Mouse (Mus musculus): ENCODE data around the gene D8Ertd738e. TPM values are rescaled to one million over a fixed set of nuclear protein-coding genes. Genes with fewer than 3 reads are reported as not detected.

Gene D8Ertd738e
- polyA plus RNA-seq, 1 experiment, result 193 TPM

DNA sequence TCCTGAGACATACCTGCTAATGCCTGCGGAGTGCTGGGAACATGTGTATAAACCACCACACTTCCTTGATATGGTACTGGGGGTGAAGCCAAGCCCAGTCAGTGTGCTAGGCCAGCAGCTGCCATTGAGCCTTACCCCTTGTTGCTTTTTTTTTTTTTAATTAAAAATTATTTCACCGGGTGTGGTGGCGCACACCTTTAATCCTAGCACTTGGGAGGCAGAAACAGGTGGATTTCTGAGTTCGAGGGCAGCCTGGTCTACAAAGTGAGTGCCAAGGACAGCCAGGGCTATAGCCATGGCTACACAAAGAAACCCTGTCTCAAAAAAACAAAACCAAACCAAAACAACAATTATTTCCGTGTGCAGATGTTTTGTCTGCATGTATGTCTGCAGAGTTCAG lies 44.4 kb downstream of the D8Ertd738e start:
- Histone ChIP-seq H3K36me3 (ENCODE audit: control insufficient read depth, insufficient read depth, low read length) (no peaks in the 10 kb centered on the region), H3K27me3 (ENCODE audit: control insufficient read depth, insufficient read depth, low read length) (no peaks in the 10 kb centered on the region), H3K27ac (ENCODE audit: control insufficient read depth, insufficient read depth, low read length) (no peak overlapping the region), H3K4me1 (replicated peaks; ENCODE audit: control insufficient read depth, insufficient read depth, low read length) (peaks cover 65% of the 10 kb centered on the region), H3K4me3 (ENCODE audit: control insufficient read depth, insufficient read depth, low read length) (no peak overlapping the region)
- TF ChIP-seq POLR2A (IDR thresholded peaks at IDR 0.05; ENCODE audit: control insufficient read depth, extremely low read depth, insufficient read depth, low read length, poor library complexity) (no peak), CTCF (IDR thresholded peaks at IDR 0.05; ENCODE audit: borderline replicate concordance, control insufficient read depth, extremely low read depth, insufficient read depth, low read length, poor library complexity) (no peak)
- 96% methylated on average over 5 of the region's 5 CpGs for WGBS
- no peak for DNase-seq

DNA sequence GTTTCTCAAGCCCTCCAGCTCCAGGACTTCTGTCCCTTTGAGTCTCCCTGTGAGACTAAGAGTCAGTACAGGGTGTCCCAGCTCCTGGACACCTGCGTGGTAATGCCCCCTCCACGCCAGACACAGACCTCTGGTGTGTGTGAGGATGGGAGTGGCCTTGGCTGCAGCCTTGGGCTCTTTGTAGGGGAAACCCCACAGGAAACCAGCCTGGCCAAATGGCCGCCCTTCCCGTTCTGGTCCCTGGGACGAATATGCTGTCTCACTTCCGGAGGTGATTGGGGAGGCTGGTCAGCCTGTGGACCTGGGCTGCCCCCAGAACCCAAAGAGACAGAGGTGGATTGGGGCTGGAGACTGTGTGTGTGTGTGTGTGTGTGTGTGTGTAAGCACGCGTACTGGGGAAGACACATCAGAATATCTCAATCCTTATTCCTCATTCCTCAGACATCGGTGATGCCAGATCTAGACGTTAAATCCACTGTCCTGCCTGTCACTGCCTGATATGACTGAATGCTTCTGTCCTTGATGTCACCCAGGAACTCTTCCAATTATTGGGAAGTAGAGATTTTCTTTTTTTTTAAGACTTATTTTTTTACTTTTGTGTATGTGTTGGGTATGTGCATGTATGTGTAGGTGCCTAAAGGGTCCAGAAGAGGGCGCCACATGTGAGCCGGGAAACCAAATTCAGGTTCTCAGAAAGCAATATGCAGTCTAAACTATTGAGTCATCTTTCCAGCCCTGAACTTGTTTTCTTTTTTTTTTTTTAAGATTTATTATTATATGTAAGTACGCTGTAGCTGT lies 45.3 kb downstream of the D8Ertd738e start:
- TF ChIP-seq CTCF (IDR thresholded peaks at IDR 0.05; ENCODE audit: borderline replicate concordance, control insufficient read depth, extremely low read depth, insufficient read depth, low read length, poor library complexity) (no peak), POLR2A (IDR thresholded peaks at IDR 0.05; ENCODE audit: control insufficient read depth, extremely low read depth, insufficient read depth, low read length, poor library complexity) (no peak)
- H3K27me3 ChIP-seq (ENCODE audit: control insufficient read depth, insufficient read depth, low read length), result no peaks in the 10 kb centered on the region
- peak overlapping the region; percentile 73 for H3K27ac ChIP-seq (ENCODE audit: control insufficient read depth, insufficient read depth, low read length)
- H3K4me1 ChIP-seq (replicated peaks; ENCODE audit: control insufficient read depth, insufficient read depth, low read length), result peaks cover 65% of the 10 kb centered on the region
- WGBS, result 34% methylated on average over 13 of the region's 13 CpGs
- peak; percentile 33 for DNase-seq
- no peaks in the 10 kb centered on the region for H3K36me3 ChIP-seq (ENCODE audit: control insufficient read depth, insufficient read depth, low read length)
- peak overlapping the region; percentile 46 for H3K4me3 ChIP-seq (ENCODE audit: control insufficient read depth, insufficient read depth, low read length)

DNA sequence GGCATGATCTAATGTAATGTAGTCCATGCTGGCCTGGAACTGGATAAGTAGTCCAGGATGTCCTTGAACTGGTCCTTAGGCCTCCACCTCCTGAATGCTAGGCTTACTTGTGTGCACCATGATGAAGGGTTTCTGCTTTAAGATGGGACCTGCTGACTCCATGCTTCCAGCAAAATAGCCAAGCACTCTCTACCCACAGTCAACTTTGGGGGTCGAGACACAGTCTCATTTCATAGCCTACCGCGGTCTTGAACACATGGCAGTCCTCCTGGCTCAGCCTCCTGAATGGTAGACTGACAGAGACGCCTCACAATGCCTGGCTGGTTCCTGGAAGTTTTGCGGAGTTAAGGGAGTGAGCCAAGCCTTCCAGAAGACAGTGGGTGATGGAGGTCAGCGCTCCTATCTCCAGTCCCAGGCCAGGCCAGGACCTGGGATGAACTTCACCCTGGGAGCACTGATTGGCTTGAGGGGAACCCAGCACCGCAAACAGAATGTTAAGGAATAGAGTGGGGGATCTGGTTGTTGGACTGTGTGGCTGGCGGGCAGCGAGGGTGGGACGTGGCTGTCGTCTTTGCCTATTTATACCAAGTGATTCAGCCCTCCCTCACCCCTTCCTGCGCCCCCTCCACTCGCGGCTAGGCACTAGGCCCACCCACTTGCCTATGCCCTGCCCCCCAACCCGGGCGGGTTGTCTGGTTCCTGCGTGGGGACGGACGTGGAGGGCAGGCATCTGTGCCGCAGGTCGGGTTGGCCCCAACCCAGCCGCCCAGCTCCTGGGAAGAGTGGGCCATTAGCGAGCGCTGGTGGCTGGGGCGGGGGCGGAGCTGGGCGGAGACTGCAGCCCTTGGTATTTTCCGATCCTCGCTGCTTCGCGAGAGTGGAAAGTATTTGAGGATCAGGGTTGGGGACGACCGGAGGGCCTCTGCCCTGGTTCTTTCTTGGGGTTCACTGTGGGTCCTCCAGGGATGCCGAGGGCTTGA lies 46.3 kb downstream of the D8Ertd738e start:
- 8% methylated on average over 34 of the region's 34 CpGs for whole genome bisulfite sequencing
- peaks cover 65% of the 10 kb centered on the region for H3K4me1 ChIP-seq (replicated peaks; ENCODE audit: control insufficient read depth, insufficient read depth, low read length)
- peak; percentile 85 for DNase-seq

DNA sequence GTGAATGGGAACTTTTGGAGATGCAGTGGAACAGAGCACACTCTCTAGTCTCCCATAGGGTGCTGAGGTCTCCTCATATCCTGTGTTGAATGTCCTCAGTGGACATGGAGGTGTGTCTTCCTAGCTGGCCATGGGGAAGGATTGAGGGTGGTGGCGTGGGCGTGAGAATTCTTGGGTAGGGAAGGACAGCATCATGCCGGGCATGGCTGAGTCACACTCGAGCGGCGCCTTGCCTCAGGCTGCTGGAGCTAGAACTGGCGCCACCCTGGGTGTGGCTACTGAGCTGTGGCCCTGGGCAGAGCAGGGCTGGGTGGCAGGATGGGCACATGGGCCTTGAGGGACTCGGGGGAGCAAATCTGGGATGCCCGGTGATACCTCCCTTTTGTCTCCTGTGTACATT lies 47.1 kb downstream of the D8Ertd738e start:
- Histone ChIP-seq H3K27ac (ENCODE audit: control insufficient read depth, insufficient read depth, low read length) (no peak overlapping the region), H3K27me3 (ENCODE audit: control insufficient read depth, insufficient read depth, low read length) (no peaks in the 10 kb centered on the region), H3K4me3 (ENCODE audit: control insufficient read depth, insufficient read depth, low read length) (0 out of 2 replicates have a peak overlapping the region, but pooled peaks have one; percentile 65), H3K36me3 (ENCODE audit: control insufficient read depth, insufficient read depth, low read length) (no peaks in the 10 kb centered on the region), H3K4me1 (replicated peaks; ENCODE audit: control insufficient read depth, insufficient read depth, low read length) (peaks cover 63% of the 10 kb centered on the region)
- 78% methylated on average over 9 of the region's 9 CpGs for WGBS
- no peak for TF ChIP-seq POLR2A (IDR thresholded peaks at IDR 0.05; ENCODE audit: control insufficient read depth, extremely low read depth, insufficient read depth, low read length, poor library complexity)
- 0 out of 2 replicates have a peak, but pooled peaks have one; percentile 17 for TF ChIP-seq CTCF (IDR thresholded peaks at IDR 0.05; ENCODE audit: borderline replicate concordance, control insufficient read depth, extremely low read depth, insufficient read depth, low read length, poor library complexity)
- no peak for DNase-seq

More for the DNA sequence above, 46.3 kb downstream of the D8Ertd738e start:
- H3K27ac ChIP-seq (ENCODE audit: control insufficient read depth, insufficient read depth, low read length), result peak overlapping the region; percentile 73
- H3K27me3 ChIP-seq (ENCODE audit: control insufficient read depth, insufficient read depth, low read length), result no peaks in the 10 kb centered on the region
- no peaks in the 10 kb centered on the region for H3K36me3 ChIP-seq (ENCODE audit: control insufficient read depth, insufficient read depth, low read length)
- TF ChIP-seq CTCF (IDR thresholded peaks at IDR 0.05; ENCODE audit: borderline replicate concordance, control insufficient read depth, extremely low read depth, insufficient read depth, low read length, poor library complexity), result no peak
- peak; percentile 56; the same call in 1 of the 2 replicates for TF ChIP-seq POLR2A (IDR thresholded peaks at IDR 0.05; ENCODE audit: control insufficient read depth, extremely low read depth, insufficient read depth, low read length, poor library complexity)
- peak overlapping the region; percentile 46 for H3K4me3 ChIP-seq (ENCODE audit: control insufficient read depth, insufficient read depth, low read length)

DNA sequence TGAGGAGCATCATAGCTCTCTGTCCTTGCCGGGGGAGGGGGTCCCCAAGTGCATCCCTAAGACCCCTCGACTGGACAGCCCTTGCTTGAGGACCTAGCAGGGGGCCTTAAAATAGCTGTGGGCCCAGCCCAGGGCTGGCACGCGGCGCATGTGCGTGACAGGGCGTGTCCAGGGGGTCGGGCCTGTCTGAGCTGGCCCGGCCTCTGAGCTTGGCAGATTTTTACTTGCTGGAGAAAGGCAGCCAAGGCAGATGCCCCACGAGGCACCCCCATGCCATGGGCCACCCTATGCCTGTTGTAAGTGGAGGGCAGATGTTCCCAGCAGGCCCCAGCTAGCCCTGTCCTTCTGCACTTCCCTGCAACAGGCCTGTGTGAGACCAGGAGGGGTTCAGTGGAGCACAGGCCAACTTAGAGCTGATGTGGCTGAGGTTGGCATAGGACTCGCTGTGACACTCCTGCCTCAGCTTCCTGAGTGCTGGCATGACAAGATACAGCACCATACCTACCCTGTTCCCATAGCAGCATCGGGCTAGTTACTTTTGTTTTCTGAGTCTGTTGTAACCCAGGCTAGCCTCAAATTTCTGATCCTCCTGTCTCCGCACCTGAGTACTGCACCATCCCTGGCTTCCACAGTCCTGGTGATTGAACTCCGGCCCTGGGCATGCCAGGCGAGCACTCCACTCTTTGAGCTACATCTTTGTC lies 47.8 kb downstream of the D8Ertd738e start:
- 27% methylated on average over 15 of the region's 15 CpGs for WGBS
- Histone ChIP-seq H3K27ac (ENCODE audit: control insufficient read depth, insufficient read depth, low read length) (peak overlapping the region; percentile 42), H3K27me3 (ENCODE audit: control insufficient read depth, insufficient read depth, low read length) (no peaks in the 10 kb centered on the region), H3K4me3 (ENCODE audit: control insufficient read depth, insufficient read depth, low read length) (peak overlapping the region; percentile 65), H3K36me3 (ENCODE audit: control insufficient read depth, insufficient read depth, low read length) (no peaks in the 10 kb centered on the region), H3K4me1 (replicated peaks; ENCODE audit: control insufficient read depth, insufficient read depth, low read length) (peaks cover 63% of the 10 kb centered on the region)
- no peak for DNase-seq
- TF ChIP-seq POLR2A (IDR thresholded peaks at IDR 0.05; ENCODE audit: control insufficient read depth, extremely low read depth, insufficient read depth, low read length, poor library complexity), result no peak
- TF ChIP-seq CTCF (IDR thresholded peaks at IDR 0.05; ENCODE audit: borderline replicate concordance, control insufficient read depth, extremely low read depth, insufficient read depth, low read length, poor library complexity), result no peak
